Comparison of ENCODE assay signal across 6 mouse cellular contexts in genomic region chr14:79097181-79097580, GRCm38 (mm10).
"Had no signal": no experiment of that assay in that cellular context is flagged by ENCODE, and none has a peak within 500 bp of the region (broad histone marks: within the 10 kb centered on the region; RNA-seq: fewer than 3 reads in every experiment).

No protein-coding gene starts in this region.

- DNase-seq: kidney, adult 18-20 months; kidney, postnatal 10 days; kidney, postnatal 4 days; lung, adult 2 months; lung, postnatal 36 days; thymus, postnatal 36 days had no signal
